Mouse (Mus musculus) WW6 (cell line): ENCODE data around the gene Ficd.
"Not testable (repeated sequence)": the region's sequence is repeated elsewhere in the genome, so short reads cannot be mapped to it uniquely, and the experiment has no call there.

Source experiments
- DNase-seq: peaks from one replicate; pipeline ENCODE4 v3.0.0-alpha.2; 2013; ENCODE audit warnings: low read depth, low spot score

The Ficd gene

DNA sequence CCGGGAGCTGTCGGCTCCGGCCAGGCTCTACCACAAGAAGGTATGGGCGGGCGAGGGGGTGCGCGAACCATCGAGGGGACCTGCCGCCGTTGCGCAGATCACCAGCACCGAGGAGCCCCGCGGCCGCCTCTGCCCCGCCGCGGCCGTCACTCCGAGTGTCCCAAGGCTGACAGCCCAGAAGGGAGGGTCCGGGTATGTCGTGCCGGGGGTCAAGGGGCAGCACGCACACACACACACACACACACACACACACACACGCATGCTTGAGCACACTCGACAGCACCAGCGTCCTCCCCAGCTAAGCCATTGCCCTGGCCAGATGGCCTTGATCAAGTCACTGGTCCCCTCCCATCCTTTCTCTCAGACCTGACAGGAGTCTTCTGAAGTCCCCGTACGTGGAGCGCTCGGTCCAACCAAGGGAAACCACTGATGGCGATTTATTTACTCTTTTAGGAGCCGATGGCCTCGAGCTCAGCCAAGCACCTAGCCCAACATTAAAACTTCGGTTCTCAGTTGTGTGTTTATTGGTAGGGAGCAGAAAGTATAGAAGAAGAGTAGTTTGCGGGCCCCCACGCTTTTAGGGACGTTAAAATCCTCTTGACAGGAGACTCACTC is 37.4 kb downstream of the Ficd start:
- DNase-seq = no peak

DNA sequence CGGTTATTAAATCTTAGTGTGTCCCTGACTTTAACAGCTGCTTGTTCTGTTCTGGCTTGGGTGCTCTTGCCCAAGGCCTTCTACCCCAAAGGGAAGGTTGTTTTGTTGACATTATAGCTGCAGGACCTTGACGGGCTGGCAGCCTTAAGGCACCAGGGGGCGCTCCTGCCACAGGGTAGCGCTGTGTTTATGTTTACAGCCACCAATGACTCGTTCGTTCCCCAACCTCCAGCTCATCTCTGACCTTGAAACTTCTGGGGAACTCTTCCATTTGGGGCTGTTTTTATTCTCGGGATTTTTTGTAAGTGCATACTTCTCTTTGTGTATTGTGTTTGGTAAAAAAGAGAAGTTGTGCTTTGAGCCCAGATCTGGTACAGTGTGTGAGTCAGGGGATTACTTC is 38.1 kb downstream of the Ficd start:
- peak; percentile 59 for DNase-seq

DNA sequence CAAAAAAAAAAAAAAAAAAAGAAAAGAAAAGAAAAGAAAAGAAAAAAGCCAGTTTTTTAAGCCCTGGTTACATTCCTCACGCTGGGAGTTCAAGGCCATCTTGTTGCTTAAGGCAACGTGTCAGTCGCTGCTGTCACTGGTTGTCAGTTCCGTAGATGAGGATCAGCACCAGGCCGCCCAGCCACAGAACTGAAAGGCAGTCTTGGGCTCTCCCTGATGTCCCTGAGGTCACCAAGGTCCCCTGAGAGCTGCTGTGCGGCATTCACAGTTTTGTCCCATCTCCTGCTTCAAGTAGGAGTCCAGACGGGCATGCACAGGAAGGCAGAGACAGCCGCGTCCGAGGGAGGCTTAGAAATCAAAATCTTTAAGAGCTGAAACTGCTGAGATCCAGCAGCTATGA is 40.0 kb downstream of the Ficd start:
- no peak for DNase-seq

DNA sequence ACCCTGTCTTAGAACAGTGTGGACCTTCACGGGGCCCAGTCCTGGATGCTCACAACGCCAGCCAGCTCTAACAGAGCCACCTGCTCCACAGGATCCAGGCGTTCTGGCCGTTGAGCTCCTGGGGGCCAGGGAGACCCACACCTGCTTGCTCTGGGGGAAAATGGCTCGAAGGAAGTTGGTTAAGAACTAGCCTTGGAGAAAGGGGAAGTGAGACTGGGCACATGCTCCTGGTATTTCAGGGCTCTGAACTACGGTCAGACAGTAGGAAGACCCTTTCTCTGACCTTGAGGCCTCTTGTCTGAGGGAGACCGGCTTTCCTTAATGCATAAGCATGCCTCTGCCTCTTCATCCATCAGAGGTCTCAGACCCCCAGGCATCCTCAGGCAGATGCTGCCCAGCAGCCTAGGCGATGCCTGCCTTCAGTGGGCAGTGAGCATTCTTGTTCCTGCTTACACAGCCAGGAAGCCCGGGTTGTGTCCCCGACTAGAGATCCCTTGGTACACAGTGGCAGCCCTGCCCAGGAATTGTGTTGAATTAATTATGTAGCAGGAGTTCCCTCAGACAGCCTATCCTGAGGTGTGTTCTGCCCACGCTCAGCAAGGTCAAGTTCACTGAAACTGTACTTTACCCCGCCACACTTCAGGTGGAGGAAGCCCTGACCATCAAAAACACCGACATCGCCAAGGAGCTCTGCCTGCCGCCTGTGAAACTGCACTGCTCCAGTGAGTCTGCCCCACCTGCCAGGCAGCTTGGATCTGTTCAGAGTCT is 40.7 kb downstream of the Ficd start:
- no peak for DNase-seq

DNA sequence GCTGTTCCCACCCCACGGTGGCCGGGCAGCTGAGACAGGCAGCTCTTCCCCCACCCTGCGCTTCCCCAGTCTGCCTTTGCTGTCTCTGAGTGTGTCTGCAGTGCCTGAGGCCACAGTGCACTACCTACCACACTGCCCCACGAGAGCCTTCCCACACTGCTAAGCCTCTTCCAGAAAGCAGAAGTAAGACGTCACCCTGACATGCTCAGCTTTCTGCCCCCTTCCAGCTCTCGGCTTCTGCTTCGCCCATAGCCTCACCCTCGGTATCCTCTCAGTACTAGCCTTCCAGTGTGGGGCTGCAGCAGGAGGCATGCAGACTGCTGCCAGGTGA is 41.3 kb downstream of the Ficd start:
- DNase-seq = no peak

DNA sequence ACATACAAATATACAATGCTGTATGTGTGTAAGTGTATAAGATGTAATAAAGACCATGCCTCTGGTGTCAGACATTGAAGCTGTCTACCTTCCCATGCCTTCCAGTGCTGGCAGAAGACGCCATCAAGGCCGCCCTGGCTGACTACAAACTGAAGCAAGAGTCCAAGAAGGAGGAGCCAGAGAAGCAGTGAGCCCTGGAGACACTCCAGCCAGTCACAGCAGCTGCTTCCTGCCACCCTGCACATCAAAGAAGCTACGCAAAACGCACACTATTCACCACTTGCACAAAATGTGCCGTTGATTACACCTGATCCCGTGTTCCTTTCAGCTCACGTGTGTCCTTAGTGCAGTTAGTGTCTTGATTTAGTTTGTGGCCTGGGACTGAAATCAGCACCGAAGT is 42.1 kb downstream of the Ficd start:
- DNase-seq = not testable (repeated sequence)

DNA sequence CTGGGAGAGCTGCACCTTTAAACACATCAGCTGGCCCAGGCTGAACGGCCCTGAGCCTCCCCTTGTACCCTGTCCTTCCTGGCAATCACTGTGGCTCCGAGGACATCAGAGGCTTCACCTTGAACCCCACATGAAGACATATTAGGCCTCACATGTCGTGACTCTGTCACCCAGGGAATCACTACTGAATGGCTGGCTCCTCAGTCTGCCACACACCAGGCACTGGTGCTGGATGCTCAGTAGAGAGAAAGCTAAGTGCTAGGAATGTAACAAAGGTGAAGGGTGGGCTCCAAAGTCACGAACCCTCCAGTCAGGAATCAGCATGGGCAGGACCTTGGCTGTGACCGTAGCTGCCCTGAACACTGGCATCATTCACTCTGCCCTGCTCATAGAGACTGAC is 44.0 kb downstream of the Ficd start:
- DNase-seq = no peak

DNA sequence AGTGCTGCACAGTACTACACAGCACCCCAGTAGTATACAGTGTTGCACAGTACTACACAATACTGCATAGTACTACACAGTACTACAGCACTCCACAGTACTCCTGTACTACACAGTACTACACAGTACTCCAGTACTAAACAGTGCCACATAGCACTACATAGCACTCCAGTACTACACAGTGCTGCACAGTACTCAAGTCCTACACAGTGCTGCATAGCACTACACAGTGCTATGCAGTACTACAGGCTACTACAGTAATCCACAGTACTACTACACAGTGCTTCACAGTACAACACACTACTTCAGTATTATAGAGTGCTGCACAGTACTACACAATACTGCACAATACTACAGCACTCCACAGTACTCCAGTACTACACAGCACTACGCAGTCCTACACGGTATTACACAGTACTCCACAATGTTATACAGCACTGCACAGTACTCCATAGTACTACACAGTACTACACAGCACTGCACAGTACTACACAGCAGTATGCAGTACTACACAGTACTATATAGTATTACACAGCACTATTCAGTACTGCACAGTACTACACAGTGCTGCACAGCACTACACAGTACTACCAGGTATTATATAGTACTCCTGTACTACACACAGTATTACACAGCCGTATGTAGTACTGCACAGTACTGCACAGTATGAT is 44.6 kb downstream of the Ficd start:
- DNase-seq = no peak

DNA sequence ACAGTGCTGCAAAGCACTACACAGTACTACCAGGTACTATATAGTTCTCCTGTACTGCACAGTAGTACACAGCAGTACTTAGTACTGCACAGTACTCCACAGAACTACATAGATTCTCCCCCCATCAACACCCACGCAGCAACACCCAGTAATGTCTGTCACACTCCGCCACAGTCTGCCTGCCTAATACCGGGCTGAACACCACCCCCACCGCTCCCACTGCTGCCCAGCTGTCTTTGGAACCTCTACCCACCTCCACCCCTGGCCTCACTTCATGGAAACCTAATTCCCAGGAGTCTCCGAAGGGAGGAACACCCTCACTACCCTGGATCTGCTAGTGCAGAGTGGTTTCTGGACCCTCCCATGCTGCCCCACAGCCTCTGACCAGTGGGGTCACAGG is 45.2 kb downstream of the Ficd start:
- no peak for DNase-seq

DNA sequence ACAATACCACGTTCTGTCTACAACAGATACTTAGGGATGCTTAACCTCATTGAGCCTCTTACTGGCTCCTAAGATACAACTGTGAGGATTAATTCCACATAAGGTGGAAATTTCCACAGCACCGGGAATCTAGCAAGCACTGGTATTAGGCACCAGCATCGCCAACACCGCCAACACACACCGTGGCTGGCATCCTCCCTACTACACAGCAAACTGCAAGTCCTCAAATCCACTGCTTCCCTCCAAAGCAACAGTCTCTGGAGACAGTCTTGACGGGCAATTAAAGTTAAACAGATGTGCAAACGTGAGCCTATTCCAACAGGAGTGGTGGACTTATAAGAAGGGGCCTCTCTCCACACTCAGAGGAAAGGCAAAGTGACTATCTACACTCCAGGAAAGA is 45.7 kb downstream of the Ficd start:
- no peak for DNase-seq

DNA sequence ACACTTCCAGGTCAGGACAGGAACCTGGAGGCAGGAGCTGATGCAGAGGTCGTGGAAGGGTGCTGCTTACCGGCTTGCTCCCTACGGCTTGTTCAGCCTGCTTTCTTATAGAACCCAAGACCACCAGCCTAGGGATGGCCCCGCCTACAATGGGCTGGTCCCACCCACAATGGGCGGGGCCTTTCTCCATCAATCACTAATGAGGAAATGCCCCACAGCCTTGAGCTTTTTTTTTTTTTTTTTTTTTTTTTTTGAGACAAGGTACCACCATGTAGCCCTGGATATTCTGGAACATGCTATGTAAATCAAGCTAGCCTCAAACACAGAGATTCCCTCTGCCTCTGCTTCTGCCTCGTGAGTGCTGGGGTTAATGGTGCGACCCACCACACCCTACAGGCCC is 46.3 kb downstream of the Ficd start:
- DNase-seq = no peak

DNA sequence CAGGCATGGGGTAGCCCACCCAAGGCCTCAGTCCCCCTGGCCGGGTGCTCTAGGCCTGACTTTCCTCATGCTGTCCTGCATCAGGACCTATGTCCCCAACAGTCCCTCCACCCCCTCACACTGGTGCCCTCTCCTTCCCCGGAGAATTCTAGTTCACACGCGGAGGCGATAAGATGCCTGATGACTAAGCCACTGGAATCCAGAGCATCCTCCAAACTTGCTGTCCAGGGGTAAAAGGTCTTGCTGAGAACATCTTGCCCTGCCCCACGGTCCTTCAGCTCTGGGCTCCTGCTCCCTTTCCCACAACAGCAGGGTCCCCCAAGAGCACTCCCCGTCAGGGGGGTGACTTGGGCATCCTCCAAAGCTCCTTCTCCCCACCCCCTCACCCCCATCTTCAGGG is 47.0 kb downstream of the Ficd start:
- DNase-seq = no peak

DNA sequence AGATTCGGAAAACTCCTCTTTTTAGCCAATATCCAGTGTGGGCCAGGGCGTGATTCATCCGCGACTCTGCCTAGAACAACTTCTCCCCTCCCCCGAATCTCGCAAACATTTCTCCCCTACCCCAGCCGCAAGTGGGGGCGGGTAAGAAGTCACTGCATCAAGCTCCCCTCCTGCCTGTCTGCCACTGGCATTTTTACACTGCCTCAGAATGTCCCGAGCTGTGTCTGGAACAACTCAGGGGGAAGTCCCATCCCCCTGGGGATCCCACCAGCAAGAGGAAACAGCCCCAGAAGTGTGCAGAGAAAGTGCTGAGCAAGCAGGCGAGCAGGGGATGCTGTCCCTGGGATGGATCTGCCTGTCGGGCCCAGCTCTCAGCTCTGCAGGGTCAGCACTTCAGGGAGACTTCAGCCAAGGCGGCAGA is 48.0 kb downstream of the Ficd start:
- no peak for DNase-seq

DNA sequence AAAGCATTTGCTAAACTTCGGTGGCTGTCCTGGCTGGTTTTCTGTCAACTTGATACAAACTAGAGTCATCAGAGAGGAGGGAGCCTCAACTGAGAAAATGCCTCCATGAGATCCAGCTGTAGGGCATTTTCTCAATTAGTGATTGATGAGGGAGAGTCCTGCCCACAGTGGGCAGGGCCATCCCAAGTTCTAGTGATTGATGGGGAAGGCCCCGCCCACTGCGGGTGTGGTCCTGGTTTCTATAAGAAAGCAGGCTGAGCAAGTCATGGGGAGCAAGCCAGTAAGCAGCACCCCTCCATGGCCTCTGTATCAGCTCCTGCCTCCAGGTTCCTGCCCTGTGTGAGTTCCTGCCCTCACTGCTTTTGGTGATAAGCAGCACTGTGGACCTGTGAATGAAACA is 48.5 kb downstream of the Ficd start:
- DNase-seq = not testable (repeated sequence)

DNA sequence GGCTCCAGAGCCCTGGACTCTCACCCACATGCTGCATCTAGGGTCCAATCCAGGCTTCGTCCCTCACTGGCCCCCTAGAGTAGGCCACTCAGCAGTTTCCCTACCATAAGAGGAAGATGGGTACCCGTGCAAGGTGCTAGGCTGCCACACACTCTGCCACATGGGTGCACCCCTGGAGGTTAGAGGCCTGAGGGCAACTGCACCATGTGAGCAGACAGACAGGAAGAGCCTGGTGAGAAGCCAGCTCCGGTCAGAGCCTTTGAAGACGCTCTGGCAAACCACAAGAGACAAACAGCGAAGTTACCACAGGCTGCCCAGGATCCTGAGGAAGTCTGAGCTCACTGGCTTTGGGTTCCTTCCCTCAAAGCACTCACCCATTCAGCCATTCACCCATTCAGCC is 51.4 kb downstream of the Ficd start:
- no peak for DNase-seq

DNA sequence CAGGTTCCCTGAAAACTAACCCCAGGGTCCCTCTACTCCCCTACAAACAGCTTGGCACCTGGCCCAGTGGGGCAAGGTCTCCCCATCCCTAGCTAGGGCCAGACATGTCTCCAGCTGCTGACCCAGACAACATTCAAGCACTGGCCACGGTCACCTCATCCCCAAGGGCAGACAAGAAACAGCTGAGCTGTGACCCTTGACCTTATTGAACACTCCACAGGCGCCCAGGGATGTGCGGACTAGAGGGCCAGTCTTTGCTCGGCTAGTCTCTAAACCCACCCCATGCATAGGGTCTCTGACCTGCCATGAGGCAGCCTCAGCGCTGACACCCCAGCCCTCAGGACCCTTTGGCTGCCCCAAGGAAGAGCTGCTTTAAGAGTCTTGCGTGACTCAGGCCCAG is 53.0 kb downstream of the Ficd start:
- DNase-seq = no peak

DNA sequence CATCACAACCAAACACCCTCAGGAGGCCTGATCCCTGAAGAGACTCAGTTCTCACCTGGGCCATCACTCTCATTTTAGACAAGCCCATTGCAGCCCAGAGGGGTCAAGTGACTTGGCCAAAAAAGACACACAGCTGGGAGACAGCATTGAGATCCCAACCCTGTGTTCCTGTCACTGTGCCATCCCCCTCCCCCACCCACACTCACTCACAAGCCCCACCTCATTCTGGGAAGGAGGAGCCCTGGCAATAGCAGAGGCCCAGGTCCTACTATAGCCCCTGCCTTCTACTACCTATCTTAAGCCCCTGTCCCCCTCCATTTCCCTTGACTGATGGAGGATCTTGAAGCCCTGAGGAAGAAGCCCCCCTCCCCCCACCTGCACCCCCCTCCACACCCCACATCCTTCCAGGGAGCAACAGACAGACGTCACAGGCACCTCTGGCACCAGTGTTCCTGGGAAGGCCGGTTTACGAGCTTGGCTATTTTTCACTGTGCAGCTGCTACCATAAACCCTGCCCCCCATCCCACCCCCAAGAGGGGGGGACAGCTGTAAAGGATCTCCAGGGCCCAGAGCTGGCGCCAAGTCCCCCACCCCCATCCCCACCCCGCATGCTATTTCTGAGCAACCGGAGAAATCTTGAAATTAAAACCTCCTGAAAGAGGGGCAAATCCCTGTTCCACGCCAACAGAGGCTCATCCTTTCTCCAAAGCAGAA is 53.6 kb downstream of the Ficd start:
- no peak for DNase-seq
